Mouse (Mus musculus) right cerebral cortex, adult 18-20 months (tissue): ENCODE results near the gene C1ql1.

Source experiments
- DNase-seq: peaks from one replicate; pipeline ENCODE4 v3.0.0; 2022; ENCODE audit warnings: mixed read lengths

C1ql1 gene

DNA sequence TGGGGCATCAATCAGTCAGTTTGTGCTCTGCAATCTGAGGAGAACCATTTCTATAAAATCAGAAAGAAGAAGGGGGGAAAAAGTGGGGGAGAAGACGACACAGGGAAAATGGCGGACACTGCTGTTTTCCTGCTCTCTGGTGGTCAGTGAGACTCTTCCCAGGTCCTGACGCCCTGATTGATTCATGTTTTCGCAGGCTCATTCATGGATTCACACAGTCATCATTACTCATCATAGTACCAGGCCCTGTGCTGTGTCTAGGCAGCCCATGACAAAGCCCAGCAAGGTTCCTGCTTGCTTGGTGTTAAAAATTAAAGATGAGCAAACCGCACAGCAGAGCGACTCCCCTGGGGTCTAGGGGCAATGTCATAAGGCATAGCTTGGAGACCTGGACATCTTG is 11.9 kb upstream of the C1ql1 start:
- DNase-seq = no peak

DNA sequence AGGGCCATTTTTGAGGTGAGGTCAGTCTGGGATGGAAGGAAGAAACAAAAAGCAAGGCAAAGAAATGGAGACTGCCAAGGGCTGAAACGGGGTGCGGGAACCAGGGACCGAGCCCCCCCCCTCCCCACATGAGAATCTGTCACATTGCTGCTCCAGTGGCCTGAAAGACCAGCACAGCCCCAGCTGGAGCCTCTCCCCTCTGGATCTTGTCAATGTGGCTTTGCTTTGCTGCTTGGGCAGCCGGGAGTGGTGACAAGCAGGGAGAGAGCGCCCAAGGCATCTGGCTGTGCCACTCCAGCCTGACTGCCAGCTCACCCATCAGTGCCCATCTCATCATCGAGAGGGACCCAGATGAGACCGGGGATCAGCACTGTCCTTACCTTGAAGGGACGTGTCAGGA is 11.2 kb upstream of the C1ql1 start:
- no peak for DNase-seq

DNA sequence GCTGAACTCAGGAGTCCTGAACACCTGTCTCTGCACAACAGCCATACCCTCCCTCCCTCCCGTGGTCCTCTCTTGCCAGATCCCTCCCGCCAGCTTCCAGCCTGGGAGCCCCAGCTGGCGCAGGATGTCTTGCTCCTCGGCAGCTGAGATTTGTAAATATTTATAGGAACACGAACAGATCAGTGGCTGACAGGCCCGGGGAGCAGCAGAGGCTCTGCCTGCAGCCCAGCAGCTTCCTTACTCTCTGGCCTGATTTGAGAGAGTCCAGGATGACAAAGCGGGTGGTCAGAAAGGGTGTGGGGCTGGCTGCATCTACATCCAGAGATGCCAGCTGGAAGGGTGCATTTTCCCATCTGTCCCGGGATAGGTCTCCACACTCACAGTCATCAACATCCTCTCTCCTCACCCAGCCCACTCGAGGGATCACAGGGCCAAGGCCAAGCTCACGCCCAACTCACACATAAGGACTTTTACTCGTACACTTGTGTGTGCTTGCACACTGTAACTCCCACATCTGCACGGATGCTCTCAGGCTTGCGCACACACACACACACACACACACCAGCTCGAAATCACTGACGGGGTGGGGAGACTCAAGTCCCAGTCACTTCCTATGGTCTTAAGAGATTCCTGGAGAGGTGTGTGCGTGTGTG is 10.6 kb upstream of the C1ql1 start:
- DNase-seq = no peak

DNA sequence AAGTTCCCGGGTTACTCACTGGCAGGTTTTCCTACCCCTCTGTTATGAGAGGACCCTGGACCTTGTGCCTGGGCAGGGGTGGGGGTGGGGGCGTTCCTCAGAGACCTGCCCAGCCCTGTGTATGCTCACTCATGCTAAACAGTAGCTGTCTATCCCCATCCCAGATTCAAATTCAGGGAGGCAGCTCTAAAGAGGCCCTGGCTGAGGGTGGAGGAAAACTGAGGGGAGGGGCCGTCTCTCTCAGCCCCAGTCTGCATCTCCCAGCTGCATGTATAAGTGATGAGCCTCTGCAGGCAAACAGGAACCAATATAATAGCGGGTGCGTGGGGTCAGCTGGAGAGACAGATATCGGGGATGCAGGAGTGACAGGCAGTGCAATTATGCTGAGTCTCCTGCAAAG is 6.4 kb upstream of the C1ql1 start:
- DNase-seq = no peak

DNA sequence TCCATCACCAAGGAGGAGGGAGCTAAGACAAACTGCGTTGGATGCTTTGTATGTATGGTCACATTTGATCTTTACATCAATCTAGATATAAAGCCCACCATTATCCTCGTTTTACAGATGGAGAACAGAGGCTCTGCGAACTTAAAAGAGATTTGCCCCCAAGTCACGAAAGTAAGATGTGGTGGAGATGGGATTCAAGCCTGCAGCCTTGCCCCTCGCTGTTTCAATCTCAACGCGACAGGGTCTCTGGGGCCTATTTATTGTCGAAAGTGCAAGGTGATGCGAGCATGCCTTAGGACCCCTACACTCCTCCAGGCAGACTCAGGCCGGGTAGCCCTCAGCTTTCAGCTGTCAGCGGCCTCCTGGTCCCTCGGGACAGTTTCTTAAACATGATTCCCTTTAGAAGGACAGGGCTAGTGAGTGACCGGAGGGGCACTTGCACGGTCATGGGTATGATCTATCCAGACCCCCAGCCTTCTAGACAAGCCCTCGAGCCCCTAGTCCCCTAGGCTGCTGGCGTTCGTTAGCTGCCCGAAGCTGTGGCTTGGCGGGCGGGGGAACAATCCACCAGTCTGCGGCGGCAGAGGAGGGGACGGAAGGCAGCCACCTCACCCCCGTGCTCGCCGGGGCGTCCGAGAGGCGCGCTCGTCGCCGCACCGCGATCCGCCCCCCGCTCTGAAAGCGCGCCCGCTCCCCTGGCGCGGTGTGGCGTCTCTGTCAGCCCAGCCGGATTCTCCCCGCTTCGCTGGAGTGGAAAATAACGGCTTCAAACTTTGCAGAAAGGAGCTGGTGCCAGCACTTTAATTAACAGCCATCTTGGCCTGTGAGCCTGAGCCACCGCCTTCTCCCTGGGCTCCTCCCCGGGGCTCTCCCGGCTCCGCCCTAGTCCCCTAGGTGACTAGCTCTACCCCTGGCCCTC is 1.8 kb upstream of the C1ql1 start:
- DNase-seq = peak; percentile 44

DNA sequence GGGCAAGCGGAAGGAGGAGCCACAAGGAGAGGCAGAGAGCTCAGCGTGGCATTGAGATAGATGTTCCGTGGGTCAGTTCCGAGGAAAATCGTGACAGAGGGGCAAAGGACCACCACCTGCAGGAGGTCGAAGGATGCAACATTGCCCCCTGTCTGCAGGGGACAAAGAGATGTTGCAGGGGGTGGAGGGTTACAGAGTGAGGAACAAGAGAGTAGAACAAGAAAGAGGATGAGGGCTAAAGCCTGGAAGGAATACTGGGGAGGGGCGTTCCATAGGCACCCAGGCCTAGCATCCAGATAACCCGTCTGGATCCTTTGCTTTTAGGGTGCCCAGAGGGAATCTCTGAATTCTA is 480 bp upstream of the C1ql1 start:
- DNase-seq = no peak

DNA sequence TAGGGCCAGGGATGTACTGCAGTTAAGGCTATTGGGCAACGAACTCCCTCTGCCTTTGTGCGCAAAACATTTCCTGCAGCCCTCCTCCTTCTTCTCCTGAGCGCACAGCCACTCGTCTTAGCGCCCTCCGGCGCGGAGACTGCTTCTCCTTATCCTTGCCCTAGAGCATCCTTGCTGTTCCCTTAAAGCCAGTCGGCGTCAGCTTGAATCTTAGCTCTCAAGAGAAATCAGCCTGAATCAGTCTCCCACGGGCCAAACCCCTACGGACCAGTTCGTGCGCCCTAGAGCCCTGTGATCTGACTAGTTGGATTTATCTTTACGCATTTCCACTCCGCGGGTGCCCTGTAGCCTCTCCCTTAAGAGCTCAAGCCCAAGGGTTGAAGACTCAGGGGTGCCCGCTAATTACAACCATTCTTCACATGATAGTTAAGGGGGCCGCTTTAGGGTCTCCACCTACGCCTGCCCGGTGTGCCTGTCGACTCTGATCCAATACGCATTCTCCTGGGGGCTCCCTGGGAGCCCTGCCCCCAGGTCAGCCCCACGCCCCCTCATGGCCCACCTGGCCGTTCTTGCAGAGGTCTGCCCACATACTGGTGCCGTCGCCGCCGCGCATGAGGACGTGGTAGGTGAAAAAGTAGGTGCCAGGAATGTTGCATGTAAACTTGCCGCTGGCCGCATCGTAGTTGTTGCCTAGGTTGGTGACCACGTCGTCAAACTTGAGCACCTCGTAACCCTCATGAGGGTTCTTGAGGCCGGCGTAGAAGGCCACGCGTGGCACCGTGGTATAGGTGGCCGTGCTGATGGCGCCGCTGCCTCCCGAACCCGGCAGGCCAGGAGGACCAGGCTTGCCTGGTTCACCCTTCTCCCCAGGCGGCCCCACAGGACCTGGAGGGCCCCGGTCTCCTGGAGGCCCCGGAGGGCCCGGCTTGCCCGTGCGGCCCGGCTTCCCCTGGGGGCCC is 903 bp downstream of the C1ql1 start:
- DNase-seq = no peak

DNA sequence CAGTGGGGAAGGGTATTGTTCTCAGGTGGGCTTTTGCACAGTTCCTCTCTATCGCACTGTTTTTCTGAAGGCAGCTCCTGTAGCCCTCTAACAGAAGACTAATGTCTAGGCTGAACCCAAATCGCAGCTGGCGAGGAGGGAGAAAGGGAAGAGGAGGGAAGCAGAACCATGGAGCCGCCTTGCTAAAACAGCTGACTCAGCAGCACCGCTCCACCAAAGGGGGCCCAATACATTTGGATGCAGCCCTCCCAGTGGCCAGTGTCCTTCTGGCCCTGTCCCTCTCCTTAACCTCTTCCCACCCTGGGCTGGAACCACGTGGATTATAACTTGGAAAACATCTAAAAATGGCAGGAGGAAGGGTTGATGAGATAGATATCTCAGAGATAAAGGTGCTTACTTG is 5.3 kb downstream of the C1ql1 start:
- no peak for DNase-seq

DNA sequence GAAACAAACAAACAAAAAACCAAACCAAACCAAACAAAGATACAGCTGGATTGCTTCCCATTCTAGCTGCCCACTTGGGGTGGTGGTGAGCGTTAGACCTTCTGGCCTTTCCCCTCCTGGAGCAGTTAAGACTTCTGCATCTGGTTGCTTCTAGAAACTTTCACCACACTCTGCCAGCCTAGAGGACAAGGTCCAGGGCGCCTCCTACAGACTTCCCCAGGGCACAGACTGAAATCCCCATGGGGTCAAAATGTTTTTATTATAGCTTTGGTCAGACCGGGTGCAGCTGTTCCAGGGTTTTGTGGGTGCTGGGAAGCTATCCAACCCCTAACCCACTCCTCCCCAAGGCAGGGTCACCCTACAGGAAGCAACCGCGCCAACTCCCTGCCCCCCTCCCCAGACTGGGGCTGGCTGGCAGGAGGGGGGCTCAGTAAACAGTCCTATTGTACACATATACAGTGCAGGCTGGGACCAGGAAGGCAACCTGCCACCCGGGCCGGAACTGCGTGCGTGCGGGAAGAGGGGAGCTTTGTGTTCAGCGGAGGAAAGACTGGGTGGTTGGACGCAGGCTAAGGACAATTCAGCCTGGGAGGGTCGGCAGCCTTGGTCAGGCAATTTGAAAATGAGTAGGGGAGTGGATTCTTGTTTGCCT is 7.3 kb downstream of the C1ql1 start:
- DNase-seq = no peak

DNA sequence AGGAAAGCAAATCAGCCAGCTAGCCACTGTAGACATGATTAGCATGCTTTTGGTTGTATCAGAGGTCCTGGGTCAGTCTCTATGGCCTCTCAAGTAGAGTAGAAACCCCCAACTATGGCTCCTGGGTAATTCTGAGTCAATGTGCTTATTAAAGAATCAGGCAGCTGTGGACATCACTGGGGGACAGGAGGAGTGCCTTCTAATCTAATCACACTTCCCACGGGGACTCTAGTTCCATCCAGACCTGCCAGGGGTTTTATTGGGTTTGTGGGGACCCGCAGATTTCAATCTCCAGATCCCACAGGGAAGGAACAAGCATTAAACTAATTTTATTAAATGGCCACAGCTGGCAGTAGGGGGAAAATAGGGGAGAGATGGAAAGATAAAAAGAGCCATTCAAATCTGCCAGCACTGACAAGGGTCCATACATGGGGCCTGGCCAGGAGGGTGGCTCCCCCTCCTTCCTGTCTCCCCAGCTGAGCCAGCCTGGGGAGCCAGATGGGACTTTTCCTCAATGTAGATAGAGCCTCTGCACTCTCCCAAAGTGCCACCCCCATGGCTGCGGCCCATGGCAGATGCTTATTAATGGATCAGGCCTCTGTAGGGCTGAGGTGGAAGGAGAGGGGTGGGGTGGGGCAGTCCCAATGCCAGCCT is 8.8 kb downstream of the C1ql1 start:
- DNase-seq = no peak

DNA sequence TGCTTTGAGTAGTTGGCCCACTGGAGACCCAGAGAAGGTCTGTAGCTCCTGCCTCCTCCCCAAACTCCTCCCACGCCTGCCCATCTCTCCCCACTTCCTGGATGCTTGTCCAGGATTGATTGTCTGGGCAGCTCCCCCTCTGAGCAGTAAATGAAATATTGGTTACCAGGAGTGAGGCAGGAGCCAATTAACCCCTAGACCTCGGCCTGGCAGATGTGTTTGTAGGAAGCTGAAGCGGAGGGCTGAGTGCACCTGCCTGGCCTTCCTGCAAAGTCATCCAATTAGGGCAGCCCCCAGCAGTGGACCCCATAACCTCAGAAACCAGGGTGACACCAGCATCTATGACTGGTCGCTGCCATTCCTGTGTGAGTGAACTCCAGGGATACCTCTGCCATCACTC is 10.2 kb downstream of the C1ql1 start:
- no peak for DNase-seq

DNA sequence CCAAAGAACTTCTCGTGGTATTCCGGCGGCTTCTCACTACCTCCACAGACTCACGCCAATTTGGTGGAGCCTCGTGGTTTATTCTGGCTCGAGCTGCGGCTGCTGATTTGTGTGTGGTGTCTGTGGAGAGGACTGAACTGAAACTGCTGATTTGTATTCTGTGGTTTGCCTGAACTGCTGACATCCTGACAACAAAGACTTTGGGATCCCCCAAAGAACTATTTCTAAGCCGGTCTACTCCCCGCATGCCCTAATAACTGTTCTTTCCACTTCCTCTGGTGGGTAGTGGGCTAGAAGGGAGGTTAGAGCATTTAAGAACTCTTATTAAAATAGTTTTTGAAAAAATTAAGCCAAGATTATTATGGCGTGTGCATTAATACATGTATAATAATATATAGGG is 15.8 kb downstream of the C1ql1 start:
- no peak for DNase-seq

DNA sequence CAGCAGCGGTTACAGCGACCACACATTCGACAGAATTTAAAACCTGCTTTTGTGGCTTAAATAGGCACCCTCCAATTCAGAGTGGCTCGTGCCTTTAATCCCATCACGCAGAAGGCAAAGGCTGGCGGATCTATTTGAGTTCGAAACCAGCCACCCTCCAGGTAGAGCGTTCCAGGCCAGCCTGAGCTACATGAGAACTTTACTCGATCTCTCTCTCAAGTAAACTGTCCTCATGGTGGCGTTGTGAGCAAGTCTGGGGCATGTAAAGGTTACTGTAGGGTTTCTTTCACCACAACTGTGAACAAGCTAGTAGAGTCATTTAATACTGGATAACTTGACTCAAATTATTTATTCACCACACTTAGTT is 21.2 kb downstream of the C1ql1 start:
- DNase-seq = no peak

DNA sequence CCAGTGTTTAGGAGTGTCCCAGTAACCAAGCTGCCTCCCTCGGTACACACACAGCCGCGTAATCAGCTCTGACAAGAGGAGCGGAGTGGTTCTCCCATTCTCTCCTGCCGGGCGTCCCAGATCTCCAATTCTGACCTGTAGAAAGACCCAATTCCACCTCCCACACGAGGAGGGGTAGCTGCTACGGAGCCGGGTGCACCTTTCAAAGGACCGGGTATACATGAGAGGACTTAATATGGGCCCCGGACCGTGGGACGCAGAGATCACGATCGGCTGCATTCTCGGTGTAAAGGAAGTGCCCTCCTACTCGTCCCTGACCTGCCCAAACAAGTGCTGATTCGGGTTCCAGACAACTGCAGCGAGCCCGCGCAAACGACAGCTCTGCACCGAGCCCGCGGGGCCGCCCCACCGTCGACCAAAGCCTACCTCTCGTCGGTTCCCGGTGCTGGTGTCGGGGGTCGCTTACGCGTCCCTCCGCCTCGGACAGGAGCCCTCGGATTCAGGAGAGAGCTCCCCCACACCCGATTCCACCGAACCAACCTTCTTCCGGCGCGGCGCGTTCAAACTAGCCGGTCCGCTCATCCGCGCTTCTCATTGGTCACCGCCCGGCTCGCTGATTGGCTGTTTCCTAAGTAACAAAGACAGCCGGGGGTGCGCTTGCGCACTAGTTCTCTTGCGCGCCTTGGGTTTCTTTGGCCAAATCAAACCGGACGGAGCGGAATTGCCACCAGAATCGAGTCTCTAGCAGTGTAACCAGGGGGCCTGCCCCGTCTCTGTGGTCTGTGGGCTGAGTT is 21.7 kb downstream of the C1ql1 start, which contains the start of gene Kif18b:
Gene Kif18b (minus strand): TSS at position 568 of the 794 bp plus-strand sequence.
- DNase-seq = peak; percentile 95

DNA sequence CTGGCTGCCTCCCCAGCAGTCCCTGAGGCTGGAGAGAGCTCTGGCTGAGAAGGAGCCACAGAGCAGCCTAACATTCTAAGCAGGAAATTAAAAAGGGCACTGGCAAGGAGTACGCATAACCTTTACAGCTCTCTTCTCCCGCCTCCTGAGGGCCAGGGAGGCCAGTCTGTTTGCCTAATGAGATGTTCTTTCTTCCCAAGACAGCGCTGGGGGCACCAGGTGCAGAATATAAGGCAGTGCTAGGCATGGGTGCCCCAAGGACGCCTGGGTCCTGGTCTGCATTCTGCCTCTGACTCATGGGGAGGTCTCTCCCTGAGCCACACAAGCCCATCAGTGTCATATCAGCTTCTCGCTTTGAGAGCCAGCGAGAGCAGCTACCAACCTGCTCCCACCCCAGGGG is 25.0 kb downstream of the C1ql1 start:
- DNase-seq = no peak

DNA sequence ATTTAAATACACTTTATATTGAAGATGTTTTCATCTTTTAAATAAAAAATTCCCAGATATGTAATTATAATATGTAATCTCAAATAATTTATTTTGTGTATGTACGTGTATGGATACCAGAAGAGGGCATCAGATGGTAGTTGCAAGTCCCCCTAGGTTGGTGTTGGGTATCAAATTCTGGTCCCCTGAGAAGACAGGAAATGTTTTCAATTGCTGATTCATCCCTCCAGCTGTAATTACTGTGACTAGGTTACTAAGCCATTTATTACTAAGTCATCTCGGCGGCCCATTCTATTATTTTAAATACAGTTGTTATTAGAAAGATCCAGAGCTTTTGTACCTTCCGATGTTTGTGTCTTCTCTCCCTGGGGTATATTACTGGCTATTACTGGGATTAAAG is 28.4 kb downstream of the C1ql1 start:
- DNase-seq = no peak

DNA sequence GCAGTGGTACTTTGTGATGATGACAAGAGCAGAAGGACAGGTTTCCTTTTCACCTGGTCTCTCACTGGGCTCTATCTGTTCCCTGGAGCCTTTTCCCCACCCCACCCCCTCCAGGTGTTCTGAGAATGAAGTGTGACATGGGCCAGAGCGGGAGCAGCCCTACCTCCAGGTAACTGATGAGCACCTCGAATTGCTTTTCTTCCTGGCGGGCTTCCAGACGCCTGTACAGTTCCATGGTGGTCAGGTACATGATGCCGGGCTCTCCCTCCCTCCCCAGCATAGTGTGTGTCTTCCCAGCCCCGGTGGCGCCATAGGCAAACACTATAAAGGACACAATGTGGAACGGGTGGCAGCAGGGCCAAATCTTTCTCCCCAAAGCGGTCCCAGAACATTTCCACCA is 31.1 kb downstream of the C1ql1 start:
- DNase-seq = no peak

DNA sequence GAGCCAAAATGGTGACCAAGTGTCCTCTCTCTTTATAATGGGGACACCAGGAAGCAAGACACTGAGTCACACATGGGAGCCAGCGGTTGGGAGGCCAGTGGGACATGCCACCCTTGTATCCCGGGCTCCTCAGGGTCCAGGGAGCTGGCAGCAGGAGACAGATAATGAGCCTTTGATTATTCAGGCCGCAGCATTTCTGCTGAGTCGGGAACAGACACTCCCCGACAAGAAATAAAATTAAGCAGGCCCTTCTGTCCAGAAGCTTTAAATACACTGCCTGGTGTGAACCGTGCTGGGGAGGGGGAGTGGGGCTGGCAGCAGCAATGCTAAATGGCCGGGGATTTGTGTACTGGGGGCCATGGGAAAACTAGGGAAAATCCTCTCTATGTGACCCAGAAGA is 35.1 kb downstream of the C1ql1 start:
- DNase-seq = no peak

DNA sequence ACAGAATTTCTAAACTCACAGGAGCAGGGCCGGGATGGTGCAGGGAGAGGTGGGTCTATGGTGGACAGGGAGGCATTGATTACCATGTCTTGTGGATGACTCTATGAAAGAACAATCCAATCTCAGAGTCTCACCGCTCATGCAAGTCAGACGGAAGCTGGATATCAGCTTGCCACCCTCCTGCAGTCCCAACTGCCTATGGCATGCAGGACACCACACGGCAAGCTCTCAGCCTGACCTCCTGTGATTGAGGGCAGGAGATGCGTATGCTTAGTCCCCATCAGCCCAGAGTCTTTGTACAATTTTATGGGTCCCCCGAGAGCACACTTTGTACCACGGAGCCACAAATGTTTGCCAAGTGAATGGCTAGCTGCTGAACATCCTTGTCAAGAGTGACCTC is 42.8 kb downstream of the C1ql1 start:
- DNase-seq = no peak

DNA sequence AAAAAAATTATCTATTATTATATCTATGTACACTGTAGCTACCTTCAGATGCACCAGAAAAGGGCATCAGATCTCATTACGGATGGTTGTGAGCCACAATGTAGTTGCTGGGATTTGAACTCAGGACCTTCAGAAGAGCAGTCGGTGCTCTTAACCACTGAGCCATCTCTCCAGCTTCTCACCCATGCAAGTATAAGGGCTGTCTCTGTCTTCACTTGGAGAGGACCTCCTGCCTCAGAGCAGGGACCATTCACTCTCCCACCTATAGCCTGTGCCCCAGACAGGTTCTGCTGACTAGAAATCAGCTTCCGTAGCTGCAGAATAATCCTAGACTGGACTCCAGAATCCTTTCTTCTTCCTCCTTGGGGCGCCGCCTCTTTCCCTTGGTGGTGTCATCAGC is 44.4 kb downstream of the C1ql1 start:
- DNase-seq = no peak

DNA sequence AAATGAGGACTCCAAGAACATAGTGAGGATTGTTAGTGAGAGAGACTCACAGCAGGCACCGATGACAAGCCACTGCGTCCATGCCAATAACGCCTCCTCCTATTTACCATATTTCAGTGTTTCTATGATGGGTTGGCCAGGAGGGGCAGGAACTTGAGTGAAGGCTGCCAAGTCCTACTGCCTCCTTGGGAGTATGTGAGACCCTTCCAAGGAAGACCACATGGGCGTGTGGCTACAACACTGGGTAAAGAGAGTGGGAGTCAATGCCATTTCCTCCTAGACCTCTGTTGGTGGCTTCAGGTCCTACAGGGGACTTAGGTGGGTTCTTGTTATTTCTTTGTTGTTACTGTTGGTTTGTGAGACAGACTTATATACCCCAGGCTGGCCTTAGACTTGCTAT is 45.3 kb downstream of the C1ql1 start:
- DNase-seq = no peak

DNA sequence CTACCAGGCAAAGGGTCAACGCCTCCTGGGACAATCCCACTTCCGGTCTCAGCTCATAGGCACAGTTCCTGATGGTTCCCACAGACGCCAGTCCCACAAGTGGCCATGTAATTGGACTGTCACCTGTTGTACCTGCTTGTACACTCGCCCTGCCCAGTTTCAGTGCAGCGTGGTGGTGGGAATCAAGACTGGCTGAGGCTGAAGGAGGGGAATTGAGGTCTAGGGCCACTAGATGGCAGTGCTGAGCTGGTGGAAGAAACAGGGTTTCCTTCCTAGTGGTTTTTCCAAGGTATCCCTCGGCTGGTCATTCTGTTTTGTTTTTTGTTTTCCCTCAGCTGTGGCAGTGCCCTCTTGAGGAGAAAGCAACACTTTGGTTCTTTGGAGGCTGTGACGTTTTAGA is 45.7 kb downstream of the C1ql1 start, which contains the start of gene Gfap:
Gene Gfap (minus strand): TSS at position 150 of the 400 bp plus-strand sequence.
- peak; percentile 65 for DNase-seq
